ENCODE assay signal across 11 mouse cellular contexts in the genomic region with DNA sequence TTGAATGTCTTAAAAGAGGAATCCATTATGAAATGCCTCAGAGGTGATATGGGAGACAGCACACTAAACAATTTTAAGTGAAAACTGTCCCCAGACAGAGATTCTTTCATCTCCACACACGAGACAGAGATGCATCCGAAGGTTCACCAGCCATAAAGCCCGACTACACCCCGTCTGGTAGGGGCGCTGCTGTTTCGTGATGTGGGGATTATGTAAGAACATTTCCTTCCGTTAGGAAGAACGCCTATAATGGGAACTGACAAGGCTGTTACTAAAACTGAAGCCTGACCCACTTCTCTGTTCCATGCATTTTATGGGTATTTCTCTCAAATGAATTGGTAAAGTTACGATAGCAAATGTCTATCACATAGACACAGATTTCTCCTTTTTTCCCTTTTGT.
A peak's percentile ranks its signal among the peaks of the same experiment; 100 is the strongest.
DNase-seq lines count a peak whose midpoint lies in the region; ATAC-seq and TF ChIP-seq lines count a peak whose summit lies in the region.
"Had no signal": no experiment of that assay in that cellular context is flagged by ENCODE, and none has a peak within 500 bp of the region (broad histone marks: within the 10 kb centered on the region; RNA-seq: fewer than 3 reads in every experiment).

No protein-coding gene starts in this region.

- no peaks in the 10 kb centered on the region; the same call in 1 of the 2 replicates for H3K4me1 ChIP-seq in cerebellum, adult 2 months (ENCODE audit: control insufficient read depth, insufficient read depth, low read length)
- no peaks in the 10 kb centered on the region for H3K4me1 ChIP-seq in midbrain, embryonic 10.5 days
- H3K4me1 ChIP-seq: forebrain, embryonic 15.5 days had no signal

- peak; percentile 36; the same call in 1 of the 2 replicates for TF ChIP-seq CTCF in cerebellum, adult 2 months (IDR thresholded peaks at IDR 0.05; ENCODE audit: borderline replicate concordance, insufficient read depth, low read depth, low read length)

- DNase-seq in layer of hippocampus, adult 9-11 months: peak; percentile 35
- DNase-seq in layer of hippocampus, adult 8-10 months (ENCODE audit: low spot score in 2 of 2): no peak
- DNase-seq in brain, adult 2 months (ENCODE audit: low read depth, low spot score): peak; percentile 89
- peak; percentile 67 to 78 for DNase-seq in cerebellum, adult 2 months
- no peak for DNase-seq in midbrain, embryonic 10.5 days (ENCODE audit: low spot score)
- no peak for DNase-seq in c-Kit-positive CD71-positive TER-119-positive erythroid progenitor cells, embryonic 14.5 days (ENCODE audit: low spot score)
- DNase-seq: embryo, embryonic 11 days; heart, postnatal 4 days had no signal

- no peak for TF ChIP-seq POLR2A in cerebellum, adult 2 months (IDR thresholded peaks at IDR 0.05; ENCODE audit: borderline replicate concordance, insufficient read depth, low read length)

- peaks cover 8% of the 10 kb centered on the region for H3K36me3 ChIP-seq in midbrain, embryonic 10.5 days

- no peak overlapping the region for H3K27ac ChIP-seq in cerebellum, adult 2 months (ENCODE audit: insufficient read depth, low read length)
- H3K27ac ChIP-seq in midbrain, embryonic 10.5 days (replicated peaks): no peak overlapping the region
- H3K27ac ChIP-seq: forebrain, embryonic 15.5 days had no signal

- no peaks in the 10 kb centered on the region for H3K27me3 ChIP-seq in cerebellum, adult 2 months (ENCODE audit: control insufficient read depth, insufficient read depth, low read length)
- H3K27me3 ChIP-seq in midbrain, embryonic 10.5 days (ENCODE audit: low read depth, poor library complexity, severe bottlenecking): no peaks in the 10 kb centered on the region
- H3K27me3 ChIP-seq: forebrain, embryonic 15.5 days had no signal

- WGBS in cerebellum, adult 2 months: 32% methylated on average over 9 of the region's 9 CpGs
- 89% methylated on average over 9 of the region's 9 CpGs for WGBS in midbrain, embryonic 10.5 days

- peak; percentile 90 for ATAC-seq in megakaryocyte, adult 5-6 weeks (ENCODE audit: poor library complexity, severe bottlenecking)
- ATAC-seq: forebrain, embryonic 15.5 days had no signal

- no peak overlapping the region for H3K4me3 ChIP-seq in cerebellum, adult 2 months (replicated peaks; ENCODE audit: insufficient read depth, low read depth, low read length)
- H3K4me3 ChIP-seq in midbrain, embryonic 10.5 days: no peak overlapping the region
- H3K4me3 ChIP-seq: forebrain, embryonic 15.5 days had no signal

- no peaks in the 10 kb centered on the region for H3K9me3 ChIP-seq in midbrain, embryonic 10.5 days (replicated peaks)
- H3K9me3 ChIP-seq: forebrain, embryonic 15.5 days; G1E had no signal

Comparison
In these comparisons a context has a peak if more than half of its experiments do, and no peak if none do; other contexts are left out.
1. DNase-seq: peak in layer of hippocampus, adult 9-11 months (single experiment), brain, adult 2 months (single experiment) and cerebellum, adult 2 months (2 of 2); none in layer of hippocampus, adult 8-10 months (0 of 2), midbrain, embryonic 10.5 days (single experiment) and c-Kit-positive CD71-positive TER-119-positive erythroid progenitor cells, embryonic 14.5 days (single experiment).